Mouse (Mus musculus) cerebellum, adult 9-11 months (tissue): ENCODE measurements around the gene Tmem258.

Experiments
- DNase-seq: peaks from one replicate; pipeline ENCODE4 v3.0.0; 2022

The Tmem258 gene

GRCm38 (mm10) chr19:10224637-10225453, 21.0 kb downstream of the Tmem258 start:
- no peak for DNase-seq

GRCm38 (mm10) chr19:10225767-10226166, 22.0 kb downstream of the Tmem258 start:
- no peak for DNase-seq

GRCm38 (mm10) chr19:10231016-10231415, 27.2 kb downstream of the Tmem258 start:
- DNase-seq: no peak

- no peak for DNase-seq
These were observed 28.1 kb downstream of the Tmem258 start for GRCm38 (mm10) chr19:10231871-10232270.

GRCm38 (mm10) chr19:10232327-10233017, 28.7 kb downstream of the Tmem258 start:
- DNase-seq: peak; percentile 29

- no peak for DNase-seq
These were observed 32.2 kb downstream of the Tmem258 start for GRCm38 (mm10) chr19:10235784-10236565.

- no peak for DNase-seq
These were observed 34.7 kb downstream of the Tmem258 start for GRCm38 (mm10) chr19:10238477-10238876.

GRCm38 (mm10) chr19:10239419-10239818, 35.6 kb downstream of the Tmem258 start:
- no peak for DNase-seq

GRCm38 (mm10) chr19:10239975-10240653, 36.3 kb downstream of the Tmem258 start:
- DNase-seq: no peak

GRCm38 (mm10) chr19:10240654-10241305, 37.0 kb downstream of the Tmem258 start, which contains the start of gene Myrf:
Gene Myrf (minus strand): TSS chr19:10240748.
- peak; percentile 58 for DNase-seq

GRCm38 (mm10) chr19:10242916-10243315, 39.1 kb downstream of the Tmem258 start:
- DNase-seq: peak; percentile 30

GRCm38 (mm10) chr19:10244183-10244582, 40.4 kb downstream of the Tmem258 start:
- DNase-seq: no peak

- no peak for DNase-seq
These were observed 43.4 kb downstream of the Tmem258 start for GRCm38 (mm10) chr19:10247165-10247564.

- DNase-seq: no peak
These were observed 44.3 kb downstream of the Tmem258 start for GRCm38 (mm10) chr19:10248128-10248527.
